Mouse (Mus musculus): ENCODE results near the gene Cops9. TPM values are rescaled to one million over a fixed set of nuclear protein-coding genes. Genes with fewer than 3 reads are reported as not detected.

The Cops9 gene
- polyA plus RNA-seq, 1 experiment, result 107 TPM

GRCm38 (mm10) chr1:92648197-92648596 lies 6.4 kb upstream of the Cops9 start:
- Histone ChIP-seq H3K4me1 (ENCODE audit: control insufficient read depth, insufficient read depth, low read length) (no peaks in the 10 kb centered on the region), H3K4me3 (replicated peaks; ENCODE audit: extremely low read depth, low read depth, low read length) (no peak overlapping the region)
- TF ChIP-seq POLR2A (IDR thresholded peaks at IDR 0.05; ENCODE audit: borderline replicate concordance, extremely low read depth, low read depth, low read length) (no peak), CTCF (IDR thresholded peaks at IDR 0.05; ENCODE audit: insufficient read depth, low read length) (no peak)
- no peak for DNase-seq
- 26% methylated on average over 10 of the region's 10 CpGs for WGBS

GRCm38 (mm10) chr1:92647752-92648151 lies 6.0 kb upstream of the Cops9 start:
- TF ChIP-seq CTCF (IDR thresholded peaks at IDR 0.05; ENCODE audit: insufficient read depth, low read length), result peak; percentile 88
- no peak for TF ChIP-seq POLR2A (IDR thresholded peaks at IDR 0.05; ENCODE audit: borderline replicate concordance, extremely low read depth, low read depth, low read length)
- H3K4me1 ChIP-seq (ENCODE audit: control insufficient read depth, insufficient read depth, low read length), result no peaks in the 10 kb centered on the region
- WGBS, result 8% methylated on average over 8 of the region's 8 CpGs
- peak; percentile 64 for DNase-seq
- no peak overlapping the region for H3K4me3 ChIP-seq (replicated peaks; ENCODE audit: extremely low read depth, low read depth, low read length)

GRCm38 (mm10) chr1:92647026-92647425 lies 5.2 kb upstream of the Cops9 start:
- no peak for TF ChIP-seq POLR2A (IDR thresholded peaks at IDR 0.05; ENCODE audit: borderline replicate concordance, extremely low read depth, low read depth, low read length)
- no peak for TF ChIP-seq CTCF (IDR thresholded peaks at IDR 0.05; ENCODE audit: insufficient read depth, low read length)
- DNase-seq, result no peak
- Histone ChIP-seq H3K4me1 (ENCODE audit: control insufficient read depth, insufficient read depth, low read length) (no peaks in the 10 kb centered on the region), H3K4me3 (replicated peaks; ENCODE audit: extremely low read depth, low read depth, low read length) (no peak overlapping the region)
- 64% methylated on average over 4 of the region's 4 CpGs for WGBS

- H3K4me3 ChIP-seq (replicated peaks; ENCODE audit: extremely low read depth, low read depth, low read length), result no peak overlapping the region
- DNase-seq, result no peak
- no peaks in the 10 kb centered on the region for H3K4me1 ChIP-seq (ENCODE audit: control insufficient read depth, insufficient read depth, low read length)
- WGBS, result 78% methylated on average over 7 of the region's 7 CpGs
- TF ChIP-seq CTCF (IDR thresholded peaks at IDR 0.05; ENCODE audit: insufficient read depth, low read length) (no peak), POLR2A (IDR thresholded peaks at IDR 0.05; ENCODE audit: borderline replicate concordance, extremely low read depth, low read depth, low read length) (no peak)
Observed at GRCm38 (mm10) chr1:92646601-92647000, 4.8 kb upstream of the Cops9 start.

- TF ChIP-seq CTCF (IDR thresholded peaks at IDR 0.05; ENCODE audit: insufficient read depth, low read length), result no peak
- no peak for TF ChIP-seq POLR2A (IDR thresholded peaks at IDR 0.05; ENCODE audit: borderline replicate concordance, extremely low read depth, low read depth, low read length)
- H3K4me1 ChIP-seq (ENCODE audit: control insufficient read depth, insufficient read depth, low read length), result no peaks in the 10 kb centered on the region
- no peak overlapping the region for H3K4me3 ChIP-seq (replicated peaks; ENCODE audit: extremely low read depth, low read depth, low read length)
- 41% methylated on average over 2 of the region's 2 CpGs for WGBS
- no peak for DNase-seq
Observed at GRCm38 (mm10) chr1:92646111-92646510, 4.3 kb upstream of the Cops9 start.

GRCm38 (mm10) chr1:92644916-92645315 lies 3.1 kb upstream of the Cops9 start:
- Histone ChIP-seq H3K4me1 (ENCODE audit: control insufficient read depth, insufficient read depth, low read length) (peaks cover 9% of the 10 kb centered on the region), H3K4me3 (replicated peaks; ENCODE audit: extremely low read depth, low read depth, low read length) (no peak overlapping the region)
- 83% methylated on average over 5 of the region's 5 CpGs for WGBS
- no peak for DNase-seq
- TF ChIP-seq POLR2A (IDR thresholded peaks at IDR 0.05; ENCODE audit: borderline replicate concordance, extremely low read depth, low read depth, low read length), result no peak

DNA sequence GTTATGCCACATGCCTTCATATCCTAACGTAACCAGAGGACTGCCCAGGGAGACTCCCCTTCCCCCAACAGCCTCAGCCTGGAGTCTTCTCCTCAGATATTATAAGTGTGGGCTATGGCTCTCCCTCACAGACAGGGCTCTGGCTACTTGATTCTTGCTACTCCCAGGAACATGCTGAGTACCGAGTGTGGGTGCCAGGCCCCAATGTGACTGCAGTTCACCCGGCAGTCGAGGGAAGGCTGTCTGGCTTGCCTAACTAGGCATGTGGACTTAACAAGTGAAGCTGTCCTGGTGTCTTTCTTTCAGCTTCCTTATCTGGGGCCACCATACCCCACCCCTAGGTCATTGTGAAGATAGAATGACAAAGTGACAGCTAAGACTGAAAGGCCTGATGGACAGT lies 1.9 kb upstream of the Cops9 start:
- Histone ChIP-seq H3K4me3 (replicated peaks; ENCODE audit: extremely low read depth, low read depth, low read length) (no peak overlapping the region), H3K4me1 (ENCODE audit: control insufficient read depth, insufficient read depth, low read length) (peaks cover 9% of the 10 kb centered on the region)
- 65% methylated on average over 4 of the region's 4 CpGs for WGBS
- TF ChIP-seq POLR2A (IDR thresholded peaks at IDR 0.05; ENCODE audit: borderline replicate concordance, extremely low read depth, low read depth, low read length), result no peak
- TF ChIP-seq CTCF (IDR thresholded peaks at IDR 0.05; ENCODE audit: insufficient read depth, low read length), result no peak
- DNase-seq, result no peak

GRCm38 (mm10) chr1:92640393-92640792 lies 1.4 kb downstream of the Cops9 start:
- Histone ChIP-seq H3K4me3 (replicated peaks; ENCODE audit: extremely low read depth, low read depth, low read length) (no peak overlapping the region), H3K4me1 (ENCODE audit: control insufficient read depth, insufficient read depth, low read length) (peaks cover 9% of the 10 kb centered on the region)
- TF ChIP-seq POLR2A (IDR thresholded peaks at IDR 0.05; ENCODE audit: borderline replicate concordance, extremely low read depth, low read depth, low read length) (no peak), CTCF (IDR thresholded peaks at IDR 0.05; ENCODE audit: insufficient read depth, low read length) (no peak)
- no peak for DNase-seq
- WGBS, result 55% methylated on average over 6 of the region's 6 CpGs

- WGBS, result 96% methylated on average over 4 of the region's 4 CpGs
- TF ChIP-seq CTCF (IDR thresholded peaks at IDR 0.05; ENCODE audit: insufficient read depth, low read length) (no peak), POLR2A (IDR thresholded peaks at IDR 0.05; ENCODE audit: borderline replicate concordance, extremely low read depth, low read depth, low read length) (no peak)
- no peak for DNase-seq
- peaks cover 9% of the 10 kb centered on the region for H3K4me1 ChIP-seq (ENCODE audit: control insufficient read depth, insufficient read depth, low read length)
- H3K4me3 ChIP-seq (replicated peaks; ENCODE audit: extremely low read depth, low read depth, low read length), result no peak overlapping the region
Observed at GRCm38 (mm10) chr1:92638736-92639135, 3.0 kb downstream of the Cops9 start.

DNA sequence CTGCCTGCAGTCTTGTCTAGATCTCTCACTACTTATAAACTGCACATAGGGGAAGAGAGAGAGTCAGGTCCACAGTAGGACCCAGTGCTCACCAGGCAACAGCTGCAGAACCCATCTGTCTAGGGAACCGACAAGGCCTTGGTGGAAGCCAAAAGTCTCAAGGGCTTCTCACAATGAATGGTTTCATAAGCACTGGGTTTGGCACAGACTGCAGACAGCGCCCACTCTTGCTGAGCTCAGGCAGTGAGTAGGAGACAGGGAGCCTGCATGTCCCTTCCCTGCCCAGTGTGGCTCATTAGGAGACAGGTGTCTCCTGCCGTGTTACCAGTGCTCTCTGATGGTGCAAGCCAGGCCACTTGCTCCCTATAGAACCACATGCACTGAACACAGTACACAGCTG lies 3.6 kb downstream of the Cops9 start:
- Histone ChIP-seq H3K4me3 (replicated peaks; ENCODE audit: extremely low read depth, low read depth, low read length) (no peak overlapping the region), H3K4me1 (ENCODE audit: control insufficient read depth, insufficient read depth, low read length) (peaks cover 9% of the 10 kb centered on the region)
- WGBS, result 84% methylated on average over 3 of the region's 3 CpGs
- TF ChIP-seq POLR2A (IDR thresholded peaks at IDR 0.05; ENCODE audit: borderline replicate concordance, extremely low read depth, low read depth, low read length), result no peak
- no peak for TF ChIP-seq CTCF (IDR thresholded peaks at IDR 0.05; ENCODE audit: insufficient read depth, low read length)
- no peak for DNase-seq

Measured in lung, adult 2 months (tissue).